Mouse (Mus musculus) lung, adult 2 months (tissue): ENCODE measurements around the gene Ndufaf2. TPM values are rescaled to one million over a fixed set of nuclear protein-coding genes. Genes with fewer than 3 reads are reported as not detected.

Experiments used
- DNase-seq: peaks from one replicate; pipeline ENCODE4 v3.0.0; 2022
- H3K4me1 ChIP-seq: fragments of 200-500 bp; 2 replicates; pipeline ENCODE4 v1.6.1; 2011; ENCODE audit warnings: low read length; ENCODE audit not compliant: control insufficient read depth, insufficient read depth
- H3K4me3 ChIP-seq: fragments of 200-500 bp; replicated peaks from 2 replicates; pipeline ENCODE3; 2011; ENCODE audit warnings: low read depth, mild to moderate bottlenecking, control low read depth, low read length; ENCODE audit errors: extremely low read depth
- CTCF ChIP-seq: fragments of 200-500 bp; IDR thresholded peaks from 2 replicates; pipeline ENCODE4 v1.5.1; 2011; ENCODE audit warnings: mild to moderate bottlenecking, low read length, control low read depth; ENCODE audit not compliant: insufficient read depth
- POLR2A ChIP-seq: fragments of 200-500 bp; IDR thresholded peaks from 2 replicates; pipeline ENCODE4 v1.6.1; 2011; ENCODE audit warnings: low read depth, mild to moderate bottlenecking, control low read depth, low read length, borderline replicate concordance; ENCODE audit errors: extremely low read depth
- WGBS: fragments of 180-500 bp; shearing (Covaris S2); methylation state at CpG from one replicate; pipeline ENCODE4 v1.1.7; 2018; 5-methylcytosine and 5-hydroxymethylcytosine counted together
- polyA plus RNA-seq: library from polyadenylated mRNA; depleted of rRNA; stranded (reverse); fragments of >200 nt; gene quantifications from 2 replicates; pipeline ENCODE4 v1.2.3, GENCODE M21; 2012

Gene Ndufaf2
- polyA plus RNA-seq, 1 experiment: 7.1 TPM

DNA sequence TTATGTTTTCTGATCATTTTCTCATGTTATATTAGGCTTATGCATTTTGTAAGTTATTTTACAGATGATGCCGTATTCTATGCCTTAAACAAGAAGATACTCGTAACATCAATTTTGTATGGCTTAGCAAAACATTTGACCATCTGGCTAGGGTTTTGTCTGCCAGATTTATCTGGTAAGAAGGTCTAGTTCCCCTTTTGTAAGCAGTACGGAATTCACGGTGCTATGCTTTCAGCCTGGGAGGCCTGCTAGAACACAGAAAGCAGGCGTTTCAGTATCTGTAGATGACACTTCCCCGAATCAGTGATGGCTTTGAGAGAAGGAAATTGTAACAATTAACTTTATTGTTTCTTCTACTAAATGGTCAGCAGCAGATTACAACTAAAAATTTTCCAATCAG, 80.9 kb downstream of the Ndufaf2 start:
- TF ChIP-seq CTCF (no peak), POLR2A (no peak)
- no peak overlapping the region for H3K4me3 ChIP-seq
- 85% methylated on average over 6 of the region's 6 CpGs for WGBS
- no peak for DNase-seq
- no peaks in the 10 kb centered on the region for H3K4me1 ChIP-seq

- TF ChIP-seq CTCF (no peak), POLR2A (no peak)
- H3K4me3 ChIP-seq: no peak overlapping the region
- no peak for DNase-seq
- 96% methylated on average over 10 of the region's 10 CpGs for WGBS
- H3K4me1 ChIP-seq: no peaks in the 10 kb centered on the region
Observed at GRCm38 (mm10) chr13:108070171-108070570, 88.3 kb downstream of the Ndufaf2 start.

DNA sequence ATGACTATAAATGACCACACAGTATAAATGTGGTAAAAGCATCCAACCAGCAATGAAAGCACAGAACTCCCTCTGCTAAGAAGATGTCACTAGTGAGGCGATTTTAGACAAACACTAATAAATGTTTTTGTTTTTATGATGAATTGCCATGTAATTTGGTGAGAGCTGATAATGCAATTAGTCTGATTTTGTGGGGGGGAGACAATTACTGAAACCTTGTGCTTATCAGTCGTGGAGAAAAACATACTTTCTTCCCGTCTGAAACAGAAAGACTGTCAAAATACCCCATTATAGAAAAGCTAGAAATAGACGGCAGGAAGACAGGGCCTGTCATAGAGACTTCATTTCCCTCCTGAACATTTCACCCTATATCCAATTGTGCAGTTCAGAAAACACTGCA, 89.3 kb downstream of the Ndufaf2 start:
- TF ChIP-seq POLR2A: no peak
- TF ChIP-seq CTCF: no peak
- WGBS: 58% methylated on average over 4 of the region's 4 CpGs
- Histone ChIP-seq H3K4me1 (no peaks in the 10 kb centered on the region), H3K4me3 (no peak overlapping the region)
- DNase-seq: no peak

GRCm38 (mm10) chr13:108066021-108066420, 92.4 kb downstream of the Ndufaf2 start:
- TF ChIP-seq CTCF (no peak), POLR2A (no peak)
- Histone ChIP-seq H3K4me1 (peaks cover 3% of the 10 kb centered on the region; the same call in 1 of the 2 replicates), H3K4me3 (no peak overlapping the region)
- WGBS: 63% methylated on average over 2 of the region's 2 CpGs
- DNase-seq: no peak

- WGBS: 85% methylated on average over 6 of the region's 6 CpGs
- Histone ChIP-seq H3K4me1 (peaks cover 7% of the 10 kb centered on the region), H3K4me3 (no peak overlapping the region)
- no peak for TF ChIP-seq CTCF
- TF ChIP-seq POLR2A: no peak
- no peak for DNase-seq
Observed at GRCm38 (mm10) chr13:108064331-108064730, 94.1 kb downstream of the Ndufaf2 start.

DNA sequence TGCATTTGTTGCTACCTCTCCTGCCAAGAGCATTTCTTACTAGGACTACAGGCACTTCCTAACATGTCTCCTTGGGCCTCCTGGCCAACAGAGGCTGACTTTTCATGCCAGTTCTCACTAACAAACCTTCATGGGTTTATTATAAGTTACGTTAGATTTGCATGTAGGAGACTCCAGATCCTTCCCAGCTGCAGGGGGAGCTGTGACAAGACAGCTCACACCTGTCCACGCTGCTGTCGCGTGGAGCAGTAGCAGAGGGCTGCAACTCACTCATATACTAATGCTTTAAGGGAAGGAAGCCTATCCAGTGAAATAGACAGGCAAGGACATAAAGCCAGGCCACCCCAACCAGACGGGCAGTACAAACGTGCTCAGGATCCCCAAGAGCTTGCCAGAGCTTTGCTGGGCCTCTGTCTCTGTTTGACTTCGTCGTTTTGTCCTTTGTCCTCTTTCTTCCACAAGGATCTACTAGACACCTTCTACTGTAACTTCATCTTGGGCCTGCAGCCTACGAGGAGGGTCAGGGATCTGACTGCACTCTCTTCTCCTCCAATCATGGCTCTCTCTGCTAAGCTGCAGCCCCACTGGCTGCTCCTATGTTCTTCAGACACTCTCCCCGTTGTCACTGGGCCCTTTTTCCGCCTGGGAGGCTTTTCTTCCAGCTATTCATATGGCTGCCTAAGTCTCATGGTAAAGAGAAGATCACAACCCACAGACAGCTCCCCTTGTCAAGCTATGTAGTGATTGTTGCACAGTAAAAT, 94.9 kb downstream of the Ndufaf2 start:
- Histone ChIP-seq H3K4me1 (peaks cover 7% of the 10 kb centered on the region), H3K4me3 (no peak overlapping the region)
- no peak for TF ChIP-seq CTCF
- no peak for TF ChIP-seq POLR2A
- WGBS: 67% methylated on average over 11 of the region's 11 CpGs
- DNase-seq: no peak

DNA sequence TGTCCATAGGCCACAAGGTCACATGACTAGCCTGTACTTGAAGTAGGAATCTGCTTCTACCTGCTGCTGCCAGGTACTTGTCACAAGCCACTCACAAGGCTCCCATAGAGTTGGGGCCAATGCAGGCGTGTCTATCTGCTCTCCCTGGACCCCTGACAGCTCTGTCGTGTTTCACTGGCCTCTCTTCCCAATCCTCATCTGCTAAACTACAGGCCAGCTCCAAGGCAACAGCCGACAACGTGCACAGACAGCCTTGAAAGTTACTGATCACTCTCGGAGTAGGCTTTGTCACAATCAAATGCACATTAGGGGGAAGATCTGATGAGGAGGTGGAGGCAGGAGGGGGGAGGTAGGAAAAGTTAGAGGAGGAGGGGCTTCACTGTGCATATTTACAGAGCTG, 95.5 kb downstream of the Ndufaf2 start:
- no peak for DNase-seq
- no peak for TF ChIP-seq POLR2A
- no peak for TF ChIP-seq CTCF
- 53% methylated on average over 5 of the region's 5 CpGs for WGBS
- Histone ChIP-seq H3K4me1 (peaks cover 7% of the 10 kb centered on the region), H3K4me3 (no peak overlapping the region)

- Histone ChIP-seq H3K4me1 (peaks cover 7% of the 10 kb centered on the region), H3K4me3 (no peak overlapping the region)
- DNase-seq: no peak
- WGBS: 64% methylated on average over 8 of the region's 8 CpGs
- no peak for TF ChIP-seq CTCF
- TF ChIP-seq POLR2A: no peak
Observed at GRCm38 (mm10) chr13:108060936-108061578, 97.4 kb downstream of the Ndufaf2 start.

- no peak overlapping the region for H3K4me3 ChIP-seq
- TF ChIP-seq CTCF: no peak
- no peak for TF ChIP-seq POLR2A
- WGBS: 43% methylated on average over 7 of the region's 7 CpGs
- no peak for DNase-seq
- peaks cover 7% of the 10 kb centered on the region for H3K4me1 ChIP-seq
Observed at GRCm38 (mm10) chr13:108060286-108060885, 98.0 kb downstream of the Ndufaf2 start.
